Mouse (Mus musculus): ENCODE measurements around the gene Fubp3. TPM values are rescaled to one million over a fixed set of nuclear protein-coding genes. Genes with fewer than 3 reads are reported as not detected.

Gene Fubp3
- polyA plus RNA-seq, 1 experiment: 20.4 TPM

DNA sequence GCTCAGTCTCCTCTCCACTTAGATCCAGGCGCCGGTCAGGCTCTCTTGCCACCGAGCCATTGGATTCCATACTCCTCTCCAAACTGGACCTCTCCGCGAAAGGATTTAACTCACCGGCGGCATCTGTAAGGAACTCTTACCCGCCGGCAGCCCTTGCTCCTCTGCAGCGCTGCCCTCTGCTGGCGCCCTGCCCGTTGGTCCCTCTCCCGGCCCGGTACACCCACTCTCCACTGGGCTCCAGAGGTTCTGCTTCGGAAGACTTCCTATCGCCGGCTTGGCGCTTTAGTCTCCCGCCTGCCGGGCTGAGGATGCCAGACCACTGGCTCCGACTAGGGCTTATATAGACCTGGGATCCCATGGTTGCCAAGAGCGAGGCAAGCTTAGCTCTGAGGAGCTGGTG, 65.4 kb downstream of the Fubp3 start:
- Histone ChIP-seq H3K4me2 (ENCODE audit: low read depth) (no peak overlapping the region), H3ac (ENCODE audit: control insufficient read depth, insufficient read length) (no peak overlapping the region), H3K27me3 (ENCODE audit: control insufficient read depth, insufficient read depth, insufficient read length) (peaks cover 94% of the 10 kb centered on the region), H3K79me2 (ENCODE audit: control insufficient read depth, insufficient read depth) (no peaks in the 10 kb centered on the region), H3K4me3 (no peak overlapping the region), H3K36me3 (ENCODE audit: control insufficient read depth, insufficient read depth) (no peaks in the 10 kb centered on the region)
- TF ChIP-seq REST (IDR thresholded peaks at IDR 0.05; ENCODE audit: insufficient read depth, insufficient read length) (no peak), MAX (IDR thresholded peaks at IDR 0.05; ENCODE audit: low read depth) (no peak), SRF (IDR thresholded peaks at IDR 0.05; ENCODE audit: control insufficient read depth, insufficient read length, low read depth) (no peak), POLR2AphosphoS2 (IDR thresholded peaks at IDR 0.05; ENCODE audit: insufficient read length, low read depth) (no peak), POLR2A (IDR thresholded peaks at IDR 0.05; ENCODE audit: insufficient read length, low read depth) (no peak), E2F4 (IDR thresholded peaks at IDR 0.05; ENCODE audit: insufficient read depth) (no peak), MYOD1 (IDR thresholded peaks at IDR 0.05; ENCODE audit: control insufficient read depth in 1 of 3, insufficient read length in 2 of 3, low read depth in 2 of 3) (no peak), USF1 (IDR thresholded peaks at IDR 0.05; ENCODE audit: low read depth) (no peak), CEBPB (IDR thresholded peaks at IDR 0.05; ENCODE audit: insufficient read depth, poor library complexity, severe bottlenecking) (no peak), TCF12 (IDR thresholded peaks at IDR 0.05; ENCODE audit: insufficient read depth, poor library complexity, severe bottlenecking) (no peak), TCF3 (IDR thresholded peaks at IDR 0.05; ENCODE audit: insufficient read length, low read depth) (no peak), MYOG (IDR thresholded peaks at IDR 0.05; ENCODE audit: control insufficient read depth in 1 of 3, insufficient read depth in 1 of 3, insufficient read length in 2 of 3, low read depth in 2 of 3) (no peak)

GRCm38 (mm10) chr2:31638581-31639465, 66.4 kb downstream of the Fubp3 start:
- Histone ChIP-seq H3ac (ENCODE audit: control insufficient read depth, insufficient read length) (no peak overlapping the region), H3K79me2 (ENCODE audit: control insufficient read depth, insufficient read depth) (no peaks in the 10 kb centered on the region), H3K36me3 (ENCODE audit: control insufficient read depth, insufficient read depth) (no peaks in the 10 kb centered on the region), H3K4me2 (ENCODE audit: low read depth) (no peak overlapping the region), H3K27me3 (ENCODE audit: control insufficient read depth, insufficient read depth, insufficient read length) (peaks cover 94% of the 10 kb centered on the region), H3K4me3 (no peak overlapping the region)
- TF ChIP-seq MAX (IDR thresholded peaks at IDR 0.05; ENCODE audit: low read depth) (no peak), TCF12 (IDR thresholded peaks at IDR 0.05; ENCODE audit: insufficient read depth, poor library complexity, severe bottlenecking) (no peak), USF1 (IDR thresholded peaks at IDR 0.05; ENCODE audit: low read depth) (no peak), POLR2A (IDR thresholded peaks at IDR 0.05; ENCODE audit: insufficient read length, low read depth) (no peak), E2F4 (IDR thresholded peaks at IDR 0.05; ENCODE audit: insufficient read depth) (no peak), POLR2AphosphoS2 (IDR thresholded peaks at IDR 0.05; ENCODE audit: insufficient read length, low read depth) (no peak), MYOG (IDR thresholded peaks at IDR 0.05; ENCODE audit: control insufficient read depth in 1 of 3, insufficient read depth in 1 of 3, insufficient read length in 2 of 3, low read depth in 2 of 3) (no peak), CEBPB (IDR thresholded peaks at IDR 0.05; ENCODE audit: insufficient read depth, poor library complexity, severe bottlenecking) (no peak), SRF (IDR thresholded peaks at IDR 0.05; ENCODE audit: control insufficient read depth, insufficient read length, low read depth) (no peak), TCF3 (IDR thresholded peaks at IDR 0.05; ENCODE audit: insufficient read length, low read depth) (no peak), MYOD1 (IDR thresholded peaks at IDR 0.05; ENCODE audit: control insufficient read depth in 1 of 3, insufficient read length in 2 of 3, low read depth in 2 of 3) (no peak)

DNA sequence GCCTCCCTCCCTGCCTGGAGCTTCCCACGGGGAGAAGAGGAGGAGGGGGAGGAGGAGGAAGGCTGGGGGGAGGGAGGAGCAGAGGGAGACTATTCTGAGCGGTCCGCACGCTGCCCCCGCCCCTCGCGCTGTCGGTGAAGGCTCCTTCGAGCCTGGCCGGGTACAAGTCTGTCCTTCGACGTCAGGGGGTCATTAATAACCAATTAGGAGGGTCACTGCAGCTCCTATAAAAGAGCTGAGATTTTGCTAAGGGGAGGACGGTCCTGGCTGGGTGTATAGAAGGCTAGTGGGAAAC, 67.0 kb downstream of the Fubp3 start:
- Histone ChIP-seq H3K27me3 (ENCODE audit: control insufficient read depth, insufficient read depth, insufficient read length) (peaks cover 88% of the 10 kb centered on the region), H3K79me2 (ENCODE audit: control insufficient read depth, insufficient read depth) (no peaks in the 10 kb centered on the region), H3ac (ENCODE audit: control insufficient read depth, insufficient read length) (no peak overlapping the region), H3K36me3 (ENCODE audit: control insufficient read depth, insufficient read depth) (no peaks in the 10 kb centered on the region), H3K4me3 (no peak overlapping the region), H3K4me2 (ENCODE audit: low read depth) (no peak overlapping the region)
- TF ChIP-seq USF1 (IDR thresholded peaks at IDR 0.05; ENCODE audit: low read depth) (no peak), CEBPB (IDR thresholded peaks at IDR 0.05; ENCODE audit: insufficient read depth, poor library complexity, severe bottlenecking) (no peak), POLR2A (IDR thresholded peaks at IDR 0.05; ENCODE audit: insufficient read length, low read depth) (no peak), TCF12 (IDR thresholded peaks at IDR 0.05; ENCODE audit: insufficient read depth, poor library complexity, severe bottlenecking) (no peak)

- H3ac ChIP-seq (ENCODE audit: control insufficient read depth, insufficient read length): no peak within 1 kb of the TSS
- peaks cover 82% of the 10 kb centered on the region for H3K27me3 ChIP-seq (ENCODE audit: control insufficient read depth, insufficient read depth, insufficient read length)
- peak within 1 kb of the TSS; percentile 56 for H3K4me2 ChIP-seq (ENCODE audit: low read depth)
- H3K36me3 ChIP-seq (ENCODE audit: control insufficient read depth, insufficient read depth): no peaks in the 10 kb centered on the region
- no peak within 1 kb of the TSS for H3K4me3 ChIP-seq
- H3K79me2 ChIP-seq (ENCODE audit: control insufficient read depth, insufficient read depth): no peaks in the 10 kb centered on the region
- TF ChIP-seq MYOG (IDR thresholded peaks at IDR 0.05; ENCODE audit: control insufficient read depth in 1 of 3, insufficient read depth in 1 of 3, insufficient read length in 2 of 3, low read depth in 2 of 3) (peak in 1 of 3 experiments; percentile 27), POLR2A (IDR thresholded peaks at IDR 0.05; ENCODE audit: insufficient read length, low read depth) (no peak)
Observed at GRCm38 (mm10) chr2:31639901-31640608, 67.6 kb downstream of the Fubp3 start, which contains the start of gene Prdm12. Gene Prdm12, plus strand, starts transcription at chr2:31640037.
